Mouse (Mus musculus): Measurements from ENCODE around the gene Olfr1510. TPM values are rescaled to one million over a fixed set of nuclear protein-coding genes. Genes with fewer than 3 reads are reported as not detected.
"Not testable (repeated sequence)": the region's sequence is repeated elsewhere in the genome, so short reads cannot be mapped to it uniquely, and the experiment has no call there.

Olfr1510 gene
- polyA plus RNA-seq (2015; fragmentation: Nextera tagmentation; extraction: Ambion mirVana), result not detected in 2 replicates

DNA sequence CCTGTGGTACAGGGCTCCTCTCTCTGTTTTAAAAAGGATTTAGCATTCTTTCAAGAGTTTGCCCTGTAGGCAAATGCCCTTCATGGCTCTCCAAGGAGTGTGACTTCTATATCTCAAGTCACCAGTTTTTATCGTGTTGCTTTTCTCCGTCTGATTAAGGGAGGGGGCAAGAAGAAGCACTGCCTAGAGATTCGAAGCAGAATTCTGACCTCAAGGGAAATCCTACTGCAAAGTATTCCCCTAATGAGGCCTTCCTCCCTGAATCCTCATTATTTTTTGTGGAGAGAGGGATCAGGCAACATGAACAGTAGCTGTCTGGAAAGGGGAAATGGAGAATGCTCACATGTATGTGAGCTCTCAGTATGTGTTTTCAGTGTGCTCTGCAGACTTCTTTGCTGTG lies at the start of gene Olfr1510:
TSS of gene Olfr1510 (minus strand) at position 101 of the 400 bp plus-strand sequence.
- H3K4me3 ChIP-seq (ENCODE audit: low read depth, low read length), result no peak within 1 kb of the TSS

DNA sequence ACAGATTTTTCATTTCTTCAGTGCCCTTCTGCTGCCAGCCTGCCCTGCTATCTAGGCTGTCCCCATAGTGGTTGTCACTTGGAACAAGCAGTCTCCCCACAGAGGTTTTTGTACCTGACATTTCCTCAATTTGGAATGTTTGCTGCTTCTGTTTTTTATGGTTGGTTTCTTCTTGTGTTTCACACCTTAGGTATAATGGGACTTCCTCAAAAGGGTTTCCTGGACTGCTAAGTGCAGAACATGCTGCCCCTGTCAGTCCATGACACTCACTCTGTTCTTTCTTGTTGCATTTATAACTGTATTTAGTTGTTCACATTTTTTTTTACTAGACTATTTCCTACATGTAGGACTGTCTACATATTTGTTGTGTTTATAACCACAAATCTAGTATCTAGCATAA lies 47.8 kb upstream of the Olfr1510 start:
- no peak overlapping the region for H3K27ac ChIP-seq (ENCODE audit: low read depth, low read length)
- TF ChIP-seq CTCF (IDR thresholded peaks at IDR 0.05; ENCODE audit: low read depth), result no peak
- no peak for ATAC-seq
- no peak overlapping the region for H3K9ac ChIP-seq (ENCODE audit: low read depth, low read length)
- no peaks in the 10 kb centered on the region for H3K4me1 ChIP-seq (replicated peaks; ENCODE audit: control insufficient read depth, insufficient read depth, low read length)
- no peak overlapping the region for H3K4me2 ChIP-seq (replicated peaks; ENCODE audit: low read depth)
- H3K9me3 ChIP-seq (ENCODE audit: control insufficient read depth), result no peaks in the 10 kb centered on the region
- H3K36me3 ChIP-seq (ENCODE audit: control insufficient read depth, insufficient read depth), result no peaks in the 10 kb centered on the region
- no peaks in the 10 kb centered on the region for H3K27me3 ChIP-seq (replicated peaks; ENCODE audit: control insufficient read depth, insufficient read depth, low read length)
- H3K4me3 ChIP-seq (ENCODE audit: low read depth, low read length), result no peak overlapping the region

More for the DNA sequence above, at the start of gene Olfr1510:
- no peak for TF ChIP-seq CTCF (IDR thresholded peaks at IDR 0.05; ENCODE audit: low read depth)
- no peak within 1 kb of the TSS for H3K27ac ChIP-seq (ENCODE audit: low read depth, low read length)
- H3K9me3 ChIP-seq (ENCODE audit: control insufficient read depth), result no peaks in the 10 kb centered on the region
- WGBS, result 83% methylated on average over 3 of the region's 3 CpGs
- no peaks in the 10 kb centered on the region for H3K27me3 ChIP-seq (replicated peaks; ENCODE audit: control insufficient read depth, insufficient read depth, low read length)
- no peaks in the 10 kb centered on the region for H3K4me1 ChIP-seq (replicated peaks; ENCODE audit: control insufficient read depth, insufficient read depth, low read length)
- H3K36me3 ChIP-seq (ENCODE audit: control insufficient read depth, insufficient read depth), result no peaks in the 10 kb centered on the region
- ATAC-seq, result no peak
- H3K9ac ChIP-seq (ENCODE audit: low read depth, low read length), result no peak within 1 kb of the TSS
- no peak within 1 kb of the TSS for H3K4me2 ChIP-seq (replicated peaks; ENCODE audit: low read depth)

DNA sequence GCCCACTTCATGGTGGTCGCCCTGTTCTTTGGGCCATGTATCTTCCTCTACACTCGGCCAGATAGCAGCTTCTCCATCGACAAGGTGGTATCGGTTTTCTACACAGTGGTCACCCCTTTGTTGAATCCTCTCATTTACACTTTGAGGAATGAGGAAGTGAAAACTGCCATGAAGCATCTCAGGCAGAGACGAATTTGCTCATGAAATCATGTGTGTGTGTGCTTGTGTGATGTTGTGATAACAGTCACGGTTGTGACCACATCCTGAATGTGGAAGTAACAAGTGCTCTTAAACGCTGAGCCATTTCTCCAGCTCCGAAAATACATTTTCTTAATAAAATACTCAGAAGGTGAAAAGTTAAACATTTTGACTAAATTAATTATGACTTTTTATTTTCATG lies 37.0 kb upstream of the Olfr1510 start:
- Histone ChIP-seq H3K4me1 (replicated peaks; ENCODE audit: control insufficient read depth, insufficient read depth, low read length) (no peaks in the 10 kb centered on the region), H3K9ac (ENCODE audit: low read depth, low read length) (no peak overlapping the region), H3K27ac (ENCODE audit: low read depth, low read length) (no peak overlapping the region), H3K27me3 (replicated peaks; ENCODE audit: control insufficient read depth, insufficient read depth, low read length) (no peaks in the 10 kb centered on the region), H3K36me3 (ENCODE audit: control insufficient read depth, insufficient read depth) (no peaks in the 10 kb centered on the region), H3K4me3 (ENCODE audit: low read depth, low read length) (no peak overlapping the region), H3K4me2 (replicated peaks; ENCODE audit: low read depth) (no peak overlapping the region), H3K9me3 (ENCODE audit: control insufficient read depth) (no peaks in the 10 kb centered on the region)
- WGBS, result 86% methylated on average over 8 of the region's 8 CpGs
- TF ChIP-seq CTCF (IDR thresholded peaks at IDR 0.05; ENCODE audit: low read depth), result no peak
- ATAC-seq, result no peak

DNA sequence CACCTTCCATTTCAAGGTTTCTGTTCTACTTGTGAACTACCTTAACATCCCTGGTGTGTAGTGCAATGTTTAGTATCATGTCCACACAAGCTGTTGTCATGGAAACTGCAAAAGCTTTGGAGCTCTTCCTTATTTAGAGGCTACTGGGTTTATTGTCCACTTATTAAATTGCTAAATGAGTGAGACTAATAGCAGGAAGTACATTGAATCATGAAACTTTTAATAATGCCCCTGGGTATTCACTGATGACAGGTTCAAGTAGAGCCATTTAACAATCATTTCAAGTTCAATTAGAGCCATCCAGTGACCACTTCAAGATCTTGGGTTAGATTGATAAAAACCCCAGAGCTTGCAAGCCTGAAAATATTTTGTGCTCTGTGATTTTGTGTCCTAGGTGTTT lies 28.5 kb upstream of the Olfr1510 start, which contains the start of gene Olfr1509:
TSS of gene Olfr1509 (plus strand) at position 301 of the 400 bp plus-strand sequence.
- H3K9me3 ChIP-seq (ENCODE audit: control insufficient read depth), result no peaks in the 10 kb centered on the region
- ATAC-seq, result no peak
- H3K4me1 ChIP-seq (replicated peaks; ENCODE audit: control insufficient read depth, insufficient read depth, low read length), result no peaks in the 10 kb centered on the region
- H3K27me3 ChIP-seq (replicated peaks; ENCODE audit: control insufficient read depth, insufficient read depth, low read length), result no peaks in the 10 kb centered on the region
- H3K4me2 ChIP-seq (replicated peaks; ENCODE audit: low read depth), result no peak within 1 kb of the TSS
- H3K4me3 ChIP-seq (ENCODE audit: low read depth, low read length), result no peak within 1 kb of the TSS
- H3K27ac ChIP-seq (ENCODE audit: low read depth, low read length), result no peak within 1 kb of the TSS
- H3K36me3 ChIP-seq (ENCODE audit: control insufficient read depth, insufficient read depth), result no peaks in the 10 kb centered on the region
- no peak within 1 kb of the TSS for H3K9ac ChIP-seq (ENCODE audit: low read depth, low read length)
- TF ChIP-seq CTCF (IDR thresholded peaks at IDR 0.05; ENCODE audit: low read depth), result no peak

DNA sequence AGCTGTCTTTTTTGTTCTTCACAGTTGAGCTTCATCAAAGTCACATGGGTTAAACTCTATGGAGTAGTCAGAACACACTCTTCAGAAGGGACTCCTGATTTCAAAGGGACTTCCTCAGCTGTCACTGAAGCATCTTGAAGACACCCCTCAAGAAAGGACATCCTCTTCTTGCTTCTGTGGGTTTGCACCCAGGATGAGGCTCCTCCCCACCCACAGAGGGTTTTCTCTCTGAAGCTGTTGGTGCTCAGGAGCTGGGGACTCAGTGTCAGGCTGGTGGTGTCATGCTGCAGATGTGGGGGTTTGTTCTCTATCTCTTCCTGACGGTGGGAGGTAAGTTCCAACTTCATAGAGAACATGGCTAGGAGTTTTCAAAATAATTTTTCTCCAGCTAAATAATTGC lies 13.5 kb upstream of the Olfr1510 start:
- Histone ChIP-seq H3K27ac (ENCODE audit: low read depth, low read length) (no peak overlapping the region), H3K9me3 (ENCODE audit: control insufficient read depth) (no peaks in the 10 kb centered on the region), H3K4me2 (replicated peaks; ENCODE audit: low read depth) (no peak overlapping the region), H3K4me1 (replicated peaks; ENCODE audit: control insufficient read depth, insufficient read depth, low read length) (no peaks in the 10 kb centered on the region), H3K9ac (ENCODE audit: low read depth, low read length) (no peak overlapping the region), H3K36me3 (ENCODE audit: control insufficient read depth, insufficient read depth) (no peaks in the 10 kb centered on the region), H3K27me3 (replicated peaks; ENCODE audit: control insufficient read depth, insufficient read depth, low read length) (no peaks in the 10 kb centered on the region), H3K4me3 (ENCODE audit: low read depth, low read length) (no peak overlapping the region)
- no peak for ATAC-seq
- TF ChIP-seq CTCF (IDR thresholded peaks at IDR 0.05; ENCODE audit: low read depth), result no peak
- WGBS, result 89% methylated on average over 1 of the region's 1 CpGs

DNA sequence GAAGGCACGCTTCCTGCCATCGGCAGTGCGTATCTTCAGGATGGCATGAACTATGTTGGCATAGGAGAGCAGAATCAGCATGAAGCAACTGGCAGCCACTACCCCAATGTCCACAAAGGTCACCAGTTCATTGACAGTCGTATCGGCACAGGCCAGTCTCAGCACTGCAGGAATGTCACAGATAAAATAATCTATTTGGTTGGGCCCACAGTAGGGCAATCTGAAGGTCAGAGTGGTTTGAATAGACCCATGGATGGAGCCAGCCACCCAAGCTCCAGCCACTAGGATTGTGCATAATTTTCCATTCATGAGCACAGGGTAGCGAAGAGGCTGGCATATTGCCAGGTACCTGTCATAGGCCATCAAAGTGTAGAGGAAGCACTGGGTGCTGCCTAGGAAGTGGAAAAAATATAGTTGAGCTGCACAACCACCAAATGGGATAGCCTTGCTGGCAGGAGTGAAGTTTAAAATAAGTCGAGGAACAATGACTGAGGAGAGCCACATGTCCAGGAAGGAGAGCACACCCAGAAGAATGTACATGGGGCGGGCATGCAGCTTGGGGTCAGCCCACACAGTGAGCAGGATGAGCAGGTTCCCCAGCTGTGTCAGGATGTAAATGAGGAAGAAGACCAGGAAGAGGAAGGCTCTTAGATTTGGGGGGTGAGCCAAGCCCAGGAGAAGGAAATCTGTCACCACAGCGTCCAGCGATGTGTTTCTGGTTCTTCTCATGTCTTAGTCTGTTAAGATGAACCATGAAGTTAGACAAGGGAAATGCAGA lies 3.8 kb downstream of the Olfr1510 start:
- not testable (repeated sequence) for ATAC-seq; H3K4me1 ChIP-seq (replicated peaks; ENCODE audit: control insufficient read depth, insufficient read depth, low read length); H3K9ac ChIP-seq (ENCODE audit: low read depth, low read length); H3K27me3 ChIP-seq (replicated peaks; ENCODE audit: control insufficient read depth, insufficient read depth, low read length); H3K36me3 ChIP-seq (ENCODE audit: control insufficient read depth, insufficient read depth); H3K4me2 ChIP-seq (replicated peaks; ENCODE audit: low read depth); H3K9me3 ChIP-seq (ENCODE audit: control insufficient read depth); H3K27ac ChIP-seq (ENCODE audit: low read depth, low read length); H3K4me3 ChIP-seq (ENCODE audit: low read depth, low read length)
- WGBS, result 73% methylated on average over 7 of the region's 10 CpGs
